Mouse (Mus musculus) heart, postnatal 0 days (tissue): ENCODE measurements around the gene Wdr45b.

Experiments
- CTCF ChIP-seq: IDR thresholded peaks from 2 replicates; pipeline ENCODE4 v1.5.1; 2016; ENCODE audit warnings: antibody characterized with exemption, control low read depth, low read depth
- EP300 ChIP-seq: IDR thresholded peaks from 2 replicates; pipeline ENCODE4 v1.6.1; 2016; ENCODE audit warnings: antibody characterized with exemption, low read depth

DNA sequence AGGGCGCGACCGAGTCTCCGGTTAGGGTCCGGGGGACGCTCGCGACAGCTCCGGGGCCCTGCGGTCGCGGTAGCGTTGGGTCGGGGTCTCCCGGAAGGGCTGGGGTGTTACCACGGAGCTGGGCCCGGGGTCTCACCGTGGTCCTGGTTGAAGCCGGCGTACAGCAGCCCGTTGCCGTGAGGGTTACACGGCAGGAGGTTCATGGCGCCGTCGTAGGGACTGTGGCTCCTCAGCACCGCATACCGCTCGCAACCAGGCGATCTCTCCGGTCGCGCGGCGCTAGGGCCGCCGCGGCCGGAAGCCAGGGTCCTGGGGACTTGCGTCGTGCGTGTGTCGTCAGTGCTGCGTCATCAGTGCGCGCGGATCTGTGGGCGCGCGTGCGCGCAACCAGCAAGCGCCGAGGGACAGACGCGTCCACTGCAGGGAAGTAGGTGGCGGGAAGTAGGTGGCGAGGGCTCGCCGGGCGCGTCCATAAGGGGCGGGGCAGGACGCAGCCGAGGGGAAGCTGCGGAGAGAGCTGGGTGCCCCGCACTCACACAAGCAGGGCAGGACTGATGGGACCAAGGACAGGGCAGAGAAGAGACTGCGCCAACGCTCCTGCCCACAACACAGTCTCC lies at the start of gene Wdr45b:
- TF ChIP-seq CTCF (no peak), EP300 (0 out of 2 replicates have a peak, but pooled peaks have one; percentile 55)
